Mouse (Mus musculus): ENCODE data around the gene Olfr1392. TPM values are rescaled to one million over a fixed set of nuclear protein-coding genes. Genes with fewer than 3 reads are reported as not detected.

The Olfr1392 gene
- polyA plus RNA-seq, 1 experiment from 2014 or later: 0.13 TPM

DNA sequence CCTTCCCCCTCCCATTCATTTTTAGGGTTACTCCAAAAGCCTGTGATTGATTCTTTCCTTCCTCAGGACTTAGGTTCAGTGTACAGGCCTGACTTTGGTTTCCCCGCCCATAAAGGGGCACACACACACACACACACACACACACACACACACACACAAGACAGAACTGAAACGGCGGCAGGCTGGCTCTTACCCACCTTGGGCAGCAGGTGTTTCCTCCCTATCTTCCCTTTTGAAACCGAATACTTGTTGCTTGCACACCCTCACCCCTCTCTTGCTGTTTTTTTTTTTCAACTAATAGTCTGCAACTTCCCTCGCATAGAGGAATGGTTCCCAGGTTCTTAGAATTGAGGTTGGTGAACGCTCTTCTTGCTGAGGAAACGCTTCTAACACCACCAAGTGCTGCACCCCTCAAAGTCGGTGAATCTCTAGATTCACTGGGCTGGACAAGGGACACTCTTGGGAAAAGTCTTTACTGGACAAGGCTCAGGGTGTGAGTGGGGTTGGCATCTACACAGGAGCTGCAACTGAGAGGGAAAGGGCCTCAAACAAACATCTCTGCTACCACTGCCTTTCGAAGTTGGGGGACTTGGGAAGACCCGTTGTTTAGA lies 35.2 kb upstream of the Olfr1392 start:
- Histone ChIP-seq H3K4me2 (ENCODE audit: low read length) (peak overlapping the region; percentile 90), H3K9me3 (ENCODE audit: control insufficient read depth, low read length) (no peaks in the 10 kb centered on the region), H3K4me1 (ENCODE audit: control insufficient read depth, insufficient read depth, low read depth, low read length) (peaks cover 45% of the 10 kb centered on the region), H3K27ac (ENCODE audit: low read depth, low read length) (peak overlapping the region; percentile 78), H3K4me3 (ENCODE audit: low read length) (peak overlapping the region; percentile 67), H3K9ac (ENCODE audit: low read depth, low read length) (peak overlapping the region; percentile 86), H3K27me3 (replicated peaks; ENCODE audit: control insufficient read depth, insufficient read depth, low read length) (no peaks in the 10 kb centered on the region), H3K36me3 (ENCODE audit: control insufficient read depth, insufficient read depth, low read length) (no peaks in the 10 kb centered on the region)
- ATAC-seq: no peak; the same call in 1 of the 2 replicates
- WGBS: 31% methylated on average over 10 of the region's 10 CpGs

DNA sequence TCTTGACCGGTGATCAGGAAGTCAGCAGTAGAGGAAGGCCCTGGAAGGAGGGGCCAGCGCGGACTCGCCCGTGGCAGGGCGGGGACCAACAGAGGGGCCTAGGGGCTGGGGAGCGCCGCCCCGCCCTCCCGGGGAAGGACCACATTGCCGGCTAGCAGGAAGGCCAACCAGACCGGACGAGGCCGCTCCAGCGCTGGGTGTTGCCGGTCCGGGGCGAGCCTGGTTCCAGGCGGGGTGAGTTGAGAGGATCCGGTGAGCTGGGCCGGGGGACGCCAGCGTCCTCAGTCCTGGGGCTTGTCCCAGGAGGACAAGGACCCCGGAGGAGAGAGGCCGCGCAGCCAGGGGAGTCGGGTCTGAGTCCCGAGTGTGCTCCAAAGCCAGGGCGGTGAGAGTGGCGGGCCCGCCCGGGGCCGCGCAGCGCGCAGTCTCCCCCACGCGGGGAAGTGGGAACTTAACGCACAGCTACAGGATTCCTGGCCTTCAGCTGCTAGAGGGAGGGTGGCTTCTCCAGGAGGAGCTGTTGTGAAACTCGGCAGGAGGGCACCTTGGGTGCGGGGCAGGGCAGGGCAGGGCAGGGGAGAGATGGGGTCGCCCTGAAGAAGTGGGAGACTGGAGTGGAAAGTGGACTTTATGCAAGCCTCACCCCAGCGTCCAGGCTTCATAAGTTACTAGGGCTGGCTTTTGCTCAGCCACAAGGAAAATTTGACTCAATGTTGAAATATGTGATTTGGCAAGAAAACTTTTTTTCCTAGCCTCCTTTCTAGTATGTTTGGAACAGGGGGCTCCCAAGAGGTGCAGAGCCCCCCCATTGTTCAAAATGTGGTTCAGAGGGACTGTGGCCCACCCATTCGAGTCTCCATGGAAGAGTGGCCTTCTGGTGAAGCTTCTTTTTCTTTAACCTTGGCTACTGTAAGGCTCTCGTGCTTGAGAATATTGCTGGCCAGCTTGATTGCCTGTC lies 34.4 kb upstream of the Olfr1392 start:
- Histone ChIP-seq H3K4me1 (ENCODE audit: control insufficient read depth, insufficient read depth, low read depth, low read length) (peaks cover 37% of the 10 kb centered on the region), H3K27me3 (replicated peaks; ENCODE audit: control insufficient read depth, insufficient read depth, low read length) (no peaks in the 10 kb centered on the region), H3K9ac (ENCODE audit: low read depth, low read length) (peak overlapping the region; percentile 86), H3K27ac (ENCODE audit: low read depth, low read length) (peak overlapping the region; percentile 78), H3K4me2 (ENCODE audit: low read length) (peak overlapping the region; percentile 90), H3K4me3 (ENCODE audit: low read length) (peak overlapping the region; percentile 67), H3K36me3 (ENCODE audit: control insufficient read depth, insufficient read depth, low read length) (no peaks in the 10 kb centered on the region), H3K9me3 (ENCODE audit: control insufficient read depth, low read length) (no peaks in the 10 kb centered on the region)
- WGBS: 2% methylated on average over 44 of the region's 45 CpGs
- peak; percentile 92 for ATAC-seq

DNA sequence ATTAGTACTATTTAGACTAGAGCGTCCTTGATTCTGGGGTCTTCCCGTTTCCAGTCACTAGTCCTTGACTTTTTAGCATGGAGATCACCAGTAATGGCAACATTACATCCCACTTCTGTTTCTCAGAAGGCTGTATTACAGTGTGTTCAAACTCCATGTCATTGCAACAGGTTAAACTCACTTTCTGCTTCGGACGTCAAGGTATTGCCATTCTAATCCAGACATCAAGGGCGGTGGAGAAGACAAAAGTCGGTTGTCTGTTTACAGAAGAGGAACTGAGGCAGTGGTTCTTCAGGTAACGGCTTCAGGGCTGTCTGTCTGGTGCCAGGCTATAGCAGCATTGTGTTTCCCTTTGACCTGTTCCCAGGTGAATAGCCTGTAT lies 33.7 kb upstream of the Olfr1392 start:
- 76% methylated on average over 7 of the region's 7 CpGs for WGBS
- no peaks in the 10 kb centered on the region for H3K27me3 ChIP-seq (replicated peaks; ENCODE audit: control insufficient read depth, insufficient read depth, low read length)
- H3K27ac ChIP-seq (ENCODE audit: low read depth, low read length): no peak overlapping the region
- peak overlapping the region; percentile 67 for H3K4me3 ChIP-seq (ENCODE audit: low read length)
- no peaks in the 10 kb centered on the region for H3K36me3 ChIP-seq (ENCODE audit: control insufficient read depth, insufficient read depth, low read length)
- H3K4me1 ChIP-seq (ENCODE audit: control insufficient read depth, insufficient read depth, low read depth, low read length): peaks cover 32% of the 10 kb centered on the region
- peak overlapping the region; percentile 90 for H3K4me2 ChIP-seq (ENCODE audit: low read length)
- no peaks in the 10 kb centered on the region for H3K9me3 ChIP-seq (ENCODE audit: control insufficient read depth, low read length)
- no peak for ATAC-seq
- no peak overlapping the region for H3K9ac ChIP-seq (ENCODE audit: low read depth, low read length)

DNA sequence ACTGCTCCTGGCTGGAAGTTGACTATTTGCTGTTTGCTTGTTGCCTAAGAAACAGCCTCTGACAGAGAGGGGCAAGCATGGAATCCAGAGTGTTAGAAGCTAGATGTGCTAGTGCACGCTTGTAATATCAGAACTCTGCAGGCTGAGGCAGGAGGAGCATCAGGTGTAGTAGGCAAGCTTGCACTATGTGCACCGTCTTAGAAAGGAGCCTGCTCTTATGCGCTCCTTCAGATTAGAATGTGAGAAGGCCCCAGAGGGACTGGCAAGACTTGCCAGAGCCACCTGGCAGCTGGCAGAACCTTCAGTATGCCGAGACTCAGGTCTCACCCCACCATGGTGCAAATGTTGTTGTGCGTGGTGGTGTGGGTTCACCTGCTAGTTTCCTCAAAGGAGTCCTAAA lies 33.0 kb upstream of the Olfr1392 start:
- Histone ChIP-seq H3K9me3 (ENCODE audit: control insufficient read depth, low read length) (no peaks in the 10 kb centered on the region), H3K4me1 (ENCODE audit: control insufficient read depth, insufficient read depth, low read depth, low read length) (peaks cover 26% of the 10 kb centered on the region), H3K27me3 (replicated peaks; ENCODE audit: control insufficient read depth, insufficient read depth, low read length) (no peaks in the 10 kb centered on the region), H3K4me3 (ENCODE audit: low read length) (no peak overlapping the region), H3K27ac (ENCODE audit: low read depth, low read length) (no peak overlapping the region), H3K36me3 (ENCODE audit: control insufficient read depth, insufficient read depth, low read length) (no peaks in the 10 kb centered on the region), H3K4me2 (ENCODE audit: low read length) (no peak overlapping the region), H3K9ac (ENCODE audit: low read depth, low read length) (no peak overlapping the region)
- no peak for ATAC-seq
- 85% methylated on average over 5 of the region's 5 CpGs for WGBS

DNA sequence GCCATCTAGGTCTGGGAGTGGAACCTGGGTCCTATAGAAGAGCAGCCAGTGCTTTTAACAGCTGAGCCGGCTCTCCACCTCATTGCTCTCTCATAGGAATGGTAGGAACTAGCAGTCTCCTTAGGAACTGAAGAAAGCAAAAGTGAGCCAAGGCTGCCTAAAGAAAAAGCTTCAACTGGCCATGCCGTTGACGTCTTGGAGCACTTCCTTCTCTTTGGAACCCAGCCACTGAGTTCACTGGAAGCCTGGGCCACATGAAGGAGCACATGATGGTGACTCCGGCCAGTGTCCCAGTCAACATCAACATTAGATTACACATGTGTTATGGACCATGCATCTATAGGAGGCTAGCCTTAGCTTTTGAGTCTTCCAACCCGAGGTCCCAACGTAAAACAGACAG lies 32.0 kb upstream of the Olfr1392 start:
- H3K27me3 ChIP-seq (replicated peaks; ENCODE audit: control insufficient read depth, insufficient read depth, low read length): no peaks in the 10 kb centered on the region
- no peaks in the 10 kb centered on the region for H3K9me3 ChIP-seq (ENCODE audit: control insufficient read depth, low read length)
- H3K4me3 ChIP-seq (ENCODE audit: low read length): no peak overlapping the region
- no peak overlapping the region for H3K4me2 ChIP-seq (ENCODE audit: low read length)
- no peaks in the 10 kb centered on the region for H3K36me3 ChIP-seq (ENCODE audit: control insufficient read depth, insufficient read depth, low read length)
- no peak for ATAC-seq
- peaks cover 21% of the 10 kb centered on the region for H3K4me1 ChIP-seq (ENCODE audit: control insufficient read depth, insufficient read depth, low read depth, low read length)
- no peak overlapping the region for H3K27ac ChIP-seq (ENCODE audit: low read depth, low read length)
- no peak overlapping the region for H3K9ac ChIP-seq (ENCODE audit: low read depth, low read length)
- WGBS: 90% methylated on average over 6 of the region's 6 CpGs

DNA sequence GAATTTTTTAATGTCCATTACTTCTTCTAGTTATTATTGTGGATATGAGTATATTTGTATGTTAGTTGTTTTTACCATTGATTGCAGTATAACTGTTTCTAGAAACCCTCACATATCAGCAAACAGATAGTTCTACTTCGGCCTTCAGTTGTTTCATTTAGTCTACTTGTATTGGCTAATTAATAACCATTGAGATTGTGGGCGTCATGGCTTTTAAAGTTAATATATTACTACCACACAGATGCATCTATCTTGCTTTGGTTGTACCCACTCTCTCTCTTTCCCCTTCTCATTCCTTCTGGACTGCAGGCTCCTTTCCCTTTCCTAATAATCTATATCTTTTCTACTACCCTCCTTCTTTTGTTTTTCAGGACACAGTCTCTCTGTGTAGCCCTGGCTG lies 25.8 kb upstream of the Olfr1392 start:
- no peak overlapping the region for H3K27ac ChIP-seq (ENCODE audit: low read depth, low read length)
- no peak for ATAC-seq
- H3K27me3 ChIP-seq (replicated peaks; ENCODE audit: control insufficient read depth, insufficient read depth, low read length): no peaks in the 10 kb centered on the region
- peaks cover 16% of the 10 kb centered on the region; the same call in 1 of the 2 replicates for H3K36me3 ChIP-seq (ENCODE audit: control insufficient read depth, insufficient read depth, low read length)
- H3K4me1 ChIP-seq (ENCODE audit: control insufficient read depth, insufficient read depth, low read depth, low read length): no peaks in the 10 kb centered on the region
- no peak overlapping the region for H3K4me2 ChIP-seq (ENCODE audit: low read length)
- no peak overlapping the region for H3K9ac ChIP-seq (ENCODE audit: low read depth, low read length)
- 78% methylated on average over 2 of the region's 2 CpGs for WGBS
- no peaks in the 10 kb centered on the region for H3K9me3 ChIP-seq (ENCODE audit: control insufficient read depth, low read length)
- no peak overlapping the region for H3K4me3 ChIP-seq (ENCODE audit: low read length)

DNA sequence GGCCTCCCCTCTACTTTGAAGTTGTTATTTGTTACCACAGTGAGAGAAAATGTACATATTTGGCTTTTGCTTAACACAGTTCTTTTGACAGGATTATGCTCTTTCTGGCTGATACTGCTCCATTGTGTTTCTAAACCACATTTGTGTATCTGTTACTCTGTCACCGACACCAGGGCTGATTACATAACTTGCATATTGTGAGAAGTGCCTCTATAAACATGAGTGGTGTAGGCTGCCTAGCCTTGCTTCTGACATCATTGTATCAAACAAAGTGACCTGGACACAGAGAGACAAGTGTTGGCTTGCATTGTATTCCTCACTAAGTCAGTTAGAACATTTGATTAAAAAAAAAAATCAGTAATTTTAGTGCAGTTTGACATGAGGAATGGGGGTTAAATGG lies 25.3 kb upstream of the Olfr1392 start:
- H3K9me3 ChIP-seq (ENCODE audit: control insufficient read depth, low read length): no peaks in the 10 kb centered on the region
- H3K4me2 ChIP-seq (ENCODE audit: low read length): no peak overlapping the region
- H3K36me3 ChIP-seq (ENCODE audit: control insufficient read depth, insufficient read depth, low read length): peaks cover 16% of the 10 kb centered on the region; the same call in 1 of the 2 replicates
- H3K27me3 ChIP-seq (replicated peaks; ENCODE audit: control insufficient read depth, insufficient read depth, low read length): no peaks in the 10 kb centered on the region
- no peak for ATAC-seq
- no peak overlapping the region for H3K9ac ChIP-seq (ENCODE audit: low read depth, low read length)
- no peak overlapping the region for H3K27ac ChIP-seq (ENCODE audit: low read depth, low read length)
- WGBS: 78% methylated on average over 1 of the region's 1 CpGs
- no peak overlapping the region for H3K4me3 ChIP-seq (ENCODE audit: low read length)
- H3K4me1 ChIP-seq (ENCODE audit: control insufficient read depth, insufficient read depth, low read depth, low read length): no peaks in the 10 kb centered on the region

DNA sequence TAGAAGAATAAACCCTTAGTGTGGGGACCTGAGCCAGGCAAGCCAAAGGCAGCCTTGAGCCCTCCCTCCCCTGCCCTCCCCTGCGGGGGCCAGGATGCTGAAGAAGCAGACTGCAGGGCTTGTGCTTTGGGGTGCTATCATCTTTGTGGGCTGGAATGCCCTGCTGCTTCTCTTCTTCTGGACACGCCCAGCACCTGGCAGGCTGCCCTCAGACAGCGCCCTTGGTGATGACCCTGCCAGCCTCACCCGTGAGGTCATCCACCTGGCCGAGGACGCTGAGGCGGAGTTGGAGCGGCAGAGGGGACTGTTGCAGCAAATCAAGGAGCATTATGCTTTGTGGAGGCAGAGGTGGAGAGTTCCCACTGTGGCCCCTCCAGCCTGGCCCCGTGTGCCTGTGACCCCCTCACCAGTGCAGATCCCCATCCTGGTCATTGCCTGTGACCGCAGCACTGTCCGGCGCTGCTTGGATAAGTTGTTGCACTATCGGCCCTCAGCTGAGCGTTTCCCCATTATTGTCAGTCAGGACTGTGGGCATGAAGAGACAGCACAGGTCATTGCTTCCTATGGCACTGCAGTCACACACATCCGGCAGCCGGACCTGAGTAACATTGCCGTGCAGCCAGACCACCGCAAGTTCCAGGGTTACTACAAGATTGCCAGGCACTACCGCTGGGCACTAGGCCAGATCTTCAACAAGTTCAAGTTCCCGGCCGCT lies 24.3 kb upstream of the Olfr1392 start:
- 88% methylated on average over 21 of the region's 21 CpGs for WGBS
- ATAC-seq: no peak

More for the DNA sequence above, 24.3 kb upstream of the Olfr1392 start:
- H3K36me3 ChIP-seq (ENCODE audit: control insufficient read depth, insufficient read depth, low read length): peaks cover 16% of the 10 kb centered on the region; the same call in 1 of the 2 replicates
- no peaks in the 10 kb centered on the region for H3K27me3 ChIP-seq (replicated peaks; ENCODE audit: control insufficient read depth, insufficient read depth, low read length)
- no peak overlapping the region for H3K27ac ChIP-seq (ENCODE audit: low read depth, low read length)
- no peaks in the 10 kb centered on the region for H3K4me1 ChIP-seq (ENCODE audit: control insufficient read depth, insufficient read depth, low read depth, low read length)
- H3K4me2 ChIP-seq (ENCODE audit: low read length): no peak overlapping the region
- H3K4me3 ChIP-seq (ENCODE audit: low read length): no peak overlapping the region
- no peak overlapping the region for H3K9ac ChIP-seq (ENCODE audit: low read depth, low read length)
- no peaks in the 10 kb centered on the region for H3K9me3 ChIP-seq (ENCODE audit: control insufficient read depth, low read length)

Measured in hindbrain, embryonic 16.5 days (tissue).